Mouse (Mus musculus) heart, postnatal 36 days (tissue): Measurements from ENCODE around the gene Hist3h2a. TPM values are rescaled to one million over a fixed set of nuclear protein-coding genes. Genes with fewer than 3 reads are reported as not detected.

ENCODE experiments used
- DNase-seq, 2 experiments: peaks; one replicate each; pipeline ENCODE4 v3.0.0; 2021 to 2022
- intact Hi-C: fragments of 180-260 bp; cut with DNase I; formaldehyde crosslinking; loops from one replicate; pipeline ENCODE4 v1.15.1; 2025
- total RNA-seq, 2 experiments: library from RNA; stranded (reverse); gene quantifications; 2 replicates each; pipeline ENCODE4 v1.2.3; 2021

The Hist3h2a gene
- total RNA-seq, 2 experiments from 2014 or later, result 15.3 to 17.6 TPM

GRCm38 (mm10) chr11:58983691-58984341, 29.3 kb downstream of the Hist3h2a start:
- intact Hi-C loops, result no loop called here
- DNase-seq, result no peak

GRCm38 (mm10) chr11:58984657-58985056, 30.2 kb downstream of the Hist3h2a start:
- no peak for DNase-seq
- intact Hi-C loops, result no loop called here

- intact Hi-C loops, result no loop called here
- DNase-seq, result no peak
Observed at GRCm38 (mm10) chr11:58985299-58985917, 30.9 kb downstream of the Hist3h2a start.

- no peak for DNase-seq
- intact Hi-C loops, result no loop called here
Observed at GRCm38 (mm10) chr11:58989166-58989565, 34.7 kb downstream of the Hist3h2a start.

- intact Hi-C loops, result no loop called here
- no peak for DNase-seq
Observed at GRCm38 (mm10) chr11:58990141-58990540, 35.7 kb downstream of the Hist3h2a start.

- intact Hi-C loops, result no loop called here
- peak in 1 of 2 experiments; percentile 53 for DNase-seq
Observed at GRCm38 (mm10) chr11:58990794-58991193, 36.3 kb downstream of the Hist3h2a start.

GRCm38 (mm10) chr11:58991911-58992310, 37.4 kb downstream of the Hist3h2a start:
- no peak for DNase-seq
- intact Hi-C loops, result no loop called here

GRCm38 (mm10) chr11:58993091-58993670, 38.7 kb downstream of the Hist3h2a start:
- intact Hi-C loops, result no loop called here
- DNase-seq, result no peak

- DNase-seq, result no peak
- intact Hi-C loops, result no loop called here
Observed at GRCm38 (mm10) chr11:58994337-58994826, 39.9 kb downstream of the Hist3h2a start.

- intact Hi-C loops, result no loop called here
Observed at GRCm38 (mm10) chr11:58995061-58995806, 40.7 kb downstream of the Hist3h2a start.

GRCm38 (mm10) chr11:58995807-58996370, 41.4 kb downstream of the Hist3h2a start:
- DNase-seq, result no peak
- intact Hi-C loops, result no loop called here

More at GRCm38 (mm10) chr11:58995061-58995806, 40.7 kb downstream of the Hist3h2a start:
- DNase-seq, result no peak

GRCm38 (mm10) chr11:58997541-58997940, 43.1 kb downstream of the Hist3h2a start:
- no peak for DNase-seq
- intact Hi-C loops, result no loop called here

GRCm38 (mm10) chr11:58999158-58999557, 44.7 kb downstream of the Hist3h2a start:
- DNase-seq, result peak; percentile 64 to 74
- intact Hi-C loops, result no loop called here

- intact Hi-C loops, result no loop called here
Observed at GRCm38 (mm10) chr11:58999830-59000229, 45.3 kb downstream of the Hist3h2a start.

GRCm38 (mm10) chr11:59000635-59001034, 46.1 kb downstream of the Hist3h2a start:
- intact Hi-C loops, result no loop called here
- no peak for DNase-seq

More at GRCm38 (mm10) chr11:58999830-59000229, 45.3 kb downstream of the Hist3h2a start:
- DNase-seq, result no peak

GRCm38 (mm10) chr11:59002327-59003079, 48.0 kb downstream of the Hist3h2a start:
- intact Hi-C loops, result no loop called here
- peak in 1 of 2 experiments; percentile 60 for DNase-seq
